Mouse (Mus musculus): ENCODE measurements at regions not wholly inside any gene's neighbourhood (a gene's known extent, or its start where the extent isn't known, plus 50 kb on each side); places are given as distances from the start of the nearest gene placed in this dataset.

GRCm38 (mm10) chr6:52481975-52482374 lies 158.2 kb downstream of the Hibadh start:
- DNase-seq (ENCODE audit: low spot score in 2 of 2) = no peak

DNA sequence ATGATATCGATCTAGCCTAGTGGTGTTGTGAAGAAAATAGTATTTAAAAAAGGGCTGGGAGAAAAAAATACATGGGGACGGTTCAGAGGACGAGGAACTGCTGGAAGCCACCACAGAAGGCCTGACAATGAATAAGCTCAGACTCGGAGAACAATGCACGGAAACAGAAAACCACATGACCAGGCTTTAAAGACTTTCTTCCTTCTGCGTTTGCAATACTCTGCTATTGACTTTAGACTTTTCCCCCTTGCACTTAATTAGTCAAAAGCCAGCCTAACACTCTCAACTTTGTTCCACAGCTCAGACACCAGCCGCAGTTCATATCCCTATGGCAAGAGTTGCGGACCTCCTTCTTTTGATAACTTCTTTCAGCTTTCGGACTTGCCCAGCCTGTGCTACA lies 154.0 kb downstream of the Hibadh start:
- DNase-seq (ENCODE audit: low spot score in 2 of 2) = no peak

DNA sequence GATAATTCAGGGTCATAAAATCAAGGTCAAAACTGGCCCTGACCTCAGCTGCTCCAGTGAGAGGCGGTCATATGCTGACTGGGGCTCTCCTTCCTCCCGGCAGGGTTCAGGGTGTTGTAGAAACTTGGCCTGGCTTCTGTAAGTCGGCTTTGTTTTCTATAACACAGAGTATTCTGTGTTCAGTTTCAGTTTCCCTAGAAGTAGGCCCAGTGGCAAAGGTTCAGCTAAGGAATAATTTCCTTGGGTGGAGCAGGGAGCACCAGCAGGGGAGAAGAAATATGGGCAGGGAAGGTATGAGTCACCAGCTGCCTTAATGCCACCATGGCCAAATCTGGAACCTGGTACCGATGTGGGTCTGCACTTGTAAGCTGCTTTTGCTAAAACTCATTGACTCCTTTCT lies 153.5 kb downstream of the Hibadh start:
- no peak for DNase-seq (ENCODE audit: low spot score in 2 of 2)

GRCm38 (mm10) chr6:52487861-52488260 lies 152.3 kb downstream of the Hibadh start:
- DNase-seq (ENCODE audit: low spot score in 2 of 2) = no peak

- DNase-seq (ENCODE audit: low spot score in 2 of 2) = no peak
These were observed 149.9 kb downstream of the Hibadh start for GRCm38 (mm10) chr6:52490264-52490775.

GRCm38 (mm10) chr6:52495301-52495700 lies 144.9 kb downstream of the Hibadh start:
- no peak for DNase-seq (ENCODE audit: low spot score in 2 of 2)

GRCm38 (mm10) chr6:52495855-52496254 lies 144.3 kb downstream of the Hibadh start:
- no peak for DNase-seq (ENCODE audit: low spot score in 2 of 2)
